Mouse (Mus musculus) left cerebral cortex, adult 18-20 months (tissue): ENCODE results near the gene Sgk1. TPM values are rescaled to one million over a fixed set of nuclear protein-coding genes. Genes with fewer than 3 reads are reported as not detected.
"Not testable (repeated sequence)": the region's sequence is repeated elsewhere in the genome, so short reads cannot be mapped to it uniquely, and the experiment has no call there.

Experiments
- DNase-seq, 2 experiments: peaks; one replicate each; pipeline ENCODE4 v3.0.0; 2021 to 2022; ENCODE audit warnings: low spot score in 2 of 2, mixed read lengths in 1 of 2
- total RNA-seq, 2 experiments: library from RNA; stranded (reverse); gene quantifications; 2 replicates each; pipeline ENCODE4 v1.2.3; 2021

The Sgk1 gene
- total RNA-seq, 2 experiments from 2014 or later, result 77.2 to 101 TPM

DNA sequence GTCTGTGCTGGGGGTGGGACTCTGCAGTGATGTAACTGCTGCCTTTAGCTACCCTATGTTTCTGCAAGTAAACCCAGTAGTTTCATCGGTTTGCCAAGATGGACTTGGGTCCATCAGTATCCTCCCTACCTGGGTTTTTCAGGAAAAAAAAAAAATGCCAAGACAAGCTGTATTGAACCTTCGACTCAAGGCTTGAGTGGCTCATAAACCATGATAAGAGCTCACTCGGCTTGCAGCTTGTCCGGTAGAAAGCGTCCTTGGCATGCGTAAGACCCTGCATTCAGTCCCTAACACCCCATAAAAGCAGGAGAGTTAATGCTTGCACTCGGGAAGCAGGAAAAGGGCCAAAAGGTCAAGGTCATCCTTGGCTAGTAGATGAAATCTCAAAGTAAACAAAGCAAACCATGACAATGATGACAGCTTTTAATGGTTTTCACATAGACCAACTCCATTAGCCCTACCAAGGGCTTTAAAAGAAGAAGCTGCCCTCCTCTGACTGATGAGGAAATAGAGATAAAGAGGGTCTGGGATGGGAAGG is 23.5 kb upstream of the Sgk1 start:
- no peak for DNase-seq

DNA sequence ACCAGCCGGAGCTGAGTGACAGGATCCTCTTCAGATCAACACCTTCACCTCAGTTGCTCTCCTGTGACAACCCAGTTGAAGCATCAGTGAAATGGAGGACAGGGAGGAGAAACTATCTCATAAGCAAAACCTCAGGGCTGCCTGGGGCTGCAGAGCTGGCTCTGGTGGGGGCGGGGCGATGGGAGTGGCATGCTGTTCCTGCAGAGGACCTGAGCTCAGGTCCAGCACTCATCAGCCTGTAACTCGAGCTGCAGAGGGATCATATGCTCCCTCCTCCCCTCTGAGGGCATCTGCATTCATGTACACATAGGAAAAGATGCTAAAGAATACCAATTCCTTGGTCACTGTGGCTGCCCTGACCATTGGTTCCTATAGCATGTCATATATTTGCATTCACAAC is 15.5 kb upstream of the Sgk1 start:
- DNase-seq, result no peak

DNA sequence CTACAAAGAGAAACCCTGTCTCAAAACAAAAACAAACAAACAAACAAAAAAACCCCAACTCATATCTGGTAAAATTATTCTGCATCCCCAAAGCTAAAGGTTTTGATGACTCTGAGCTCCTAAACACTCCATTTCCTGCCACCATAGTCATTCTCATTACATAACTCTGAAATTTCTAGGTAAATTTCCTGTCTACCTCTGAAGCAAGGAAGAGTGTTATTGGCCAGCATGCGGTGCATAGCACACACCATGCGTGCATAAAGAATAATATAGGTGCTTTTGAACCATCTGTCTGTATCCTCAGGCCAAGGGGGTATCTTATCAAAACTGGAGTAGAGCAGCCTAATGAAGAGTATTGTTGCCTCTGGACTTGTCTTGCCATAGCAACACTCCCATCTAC is 13.8 kb upstream of the Sgk1 start:
- no peak for DNase-seq

DNA sequence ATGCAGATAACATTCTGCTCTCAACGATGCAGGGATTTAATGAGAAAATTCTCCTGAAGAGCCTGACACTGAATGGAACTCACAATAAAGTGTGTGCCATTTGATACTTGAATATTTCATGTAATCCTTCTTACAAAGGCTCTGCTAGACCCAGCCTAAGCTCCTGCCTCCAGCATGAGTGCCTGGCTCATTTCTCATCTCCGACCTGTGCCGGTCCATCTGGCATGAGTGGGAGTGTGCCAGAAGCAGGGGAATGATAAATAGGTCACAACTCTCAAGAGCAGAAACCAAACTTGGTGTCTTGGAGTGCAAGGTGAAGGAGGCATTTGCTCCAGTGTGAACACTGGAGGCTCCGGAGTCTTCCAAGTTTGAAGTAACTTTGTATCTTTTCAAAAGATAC is 13.4 kb upstream of the Sgk1 start:
- no peak for DNase-seq

DNA sequence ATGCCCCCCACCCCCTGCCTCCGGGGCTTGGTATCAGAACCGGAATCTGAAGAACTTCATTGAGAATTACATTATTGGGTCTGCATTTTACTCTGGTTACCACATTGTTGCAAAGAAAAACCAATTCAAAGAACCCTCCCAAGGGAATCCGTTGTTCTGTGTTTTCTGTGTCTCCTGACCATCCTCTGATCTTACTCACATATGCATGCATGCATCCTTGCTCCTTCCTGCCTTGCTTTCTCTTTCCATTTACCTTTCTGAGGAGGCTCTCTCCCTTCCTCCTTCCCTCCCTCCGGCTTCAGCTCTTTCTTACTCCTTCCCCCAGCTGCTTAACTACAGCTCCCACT is 174 bp upstream of the Sgk1 start:
- DNase-seq, result no peak

DNA sequence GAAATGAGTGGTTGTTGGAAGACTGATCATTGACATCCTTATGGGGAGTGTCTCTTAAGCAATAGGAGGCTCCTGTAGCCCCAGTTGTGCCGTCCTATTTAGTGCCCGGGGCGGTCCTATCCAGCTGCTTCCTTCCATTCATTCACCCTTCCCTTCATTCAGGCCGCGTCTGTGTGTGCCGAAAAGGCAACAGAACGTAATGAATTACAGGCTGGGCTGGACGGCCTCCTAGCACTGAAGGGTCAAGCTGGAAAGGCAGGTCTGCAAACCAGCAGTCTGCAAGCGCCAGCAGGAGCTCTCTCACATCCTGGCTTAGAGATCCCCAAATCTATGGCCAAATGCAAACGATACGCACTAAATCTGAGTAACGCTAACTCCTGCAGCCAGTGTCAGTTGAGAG is 1.6 kb downstream of the Sgk1 start:
- DNase-seq, result peak; percentile 32 to 41

DNA sequence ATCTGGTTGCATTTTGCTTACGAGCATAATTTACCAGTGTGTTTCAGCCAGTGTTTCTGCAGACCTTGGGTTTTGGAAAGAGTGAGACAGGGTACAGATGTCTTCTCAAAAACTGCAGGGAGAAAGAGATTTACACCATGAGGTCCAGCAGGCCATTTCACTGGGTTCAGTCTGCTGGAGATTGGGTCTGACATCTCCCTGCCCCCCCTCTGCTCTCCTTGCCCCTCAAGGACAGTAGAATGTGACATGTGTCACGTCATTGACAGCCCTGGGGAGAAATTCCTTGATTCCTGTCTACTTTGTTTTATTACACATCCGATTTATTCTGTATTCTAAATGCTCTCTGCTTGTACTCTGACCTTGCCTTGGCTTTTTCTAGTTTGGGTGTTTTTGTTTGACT is 2.5 kb downstream of the Sgk1 start:
- DNase-seq, result no peak

DNA sequence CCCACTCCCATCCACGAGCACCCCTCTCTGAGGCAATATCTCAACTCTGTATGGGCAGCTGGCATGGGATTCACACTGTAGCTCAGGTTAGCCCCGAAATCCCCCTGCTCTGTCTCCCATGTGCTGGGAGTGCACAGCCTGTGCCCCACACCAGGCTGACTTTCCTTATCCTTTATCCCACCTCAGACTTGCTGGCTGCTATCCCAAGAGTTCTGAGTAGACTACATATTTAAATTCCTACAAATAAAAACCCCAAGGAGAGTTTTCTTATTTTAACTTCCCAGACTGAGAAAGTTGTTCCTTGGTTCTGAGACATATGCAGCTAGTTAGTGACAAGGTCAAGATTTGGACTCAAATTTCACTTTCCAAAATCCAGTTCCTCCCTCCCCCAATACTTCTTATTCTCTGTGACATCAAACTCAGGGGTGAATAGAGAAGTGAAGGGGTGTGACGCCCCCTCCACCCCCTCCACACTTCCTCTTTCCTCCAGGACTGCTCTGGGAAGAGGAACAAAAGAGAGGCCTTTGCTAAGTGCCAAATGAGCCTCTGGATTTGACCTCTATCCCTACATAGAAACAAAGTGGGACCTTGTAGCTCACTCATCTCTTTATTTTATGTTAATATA is 7.3 kb downstream of the Sgk1 start:
- DNase-seq, result no peak

DNA sequence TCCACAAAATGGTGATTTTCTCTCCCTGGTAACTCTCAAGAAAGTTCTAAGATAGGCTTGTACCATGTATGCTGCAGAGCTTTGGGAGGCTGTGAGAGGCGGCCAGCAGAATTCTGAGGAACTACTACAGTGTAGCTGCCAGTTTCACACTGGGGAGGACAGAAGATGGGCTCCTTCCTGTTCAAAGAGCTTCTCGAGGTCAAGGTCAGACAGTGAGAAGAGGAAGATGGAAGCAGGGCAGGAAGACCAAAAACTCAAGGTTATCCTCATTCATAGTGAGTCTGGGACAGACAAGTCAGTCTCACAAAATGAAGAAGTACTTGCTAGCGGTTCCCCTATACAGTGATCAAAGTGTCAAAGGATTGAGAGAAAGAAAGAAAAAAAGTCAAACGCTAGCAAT is 8.3 kb downstream of the Sgk1 start:
- no peak for DNase-seq

DNA sequence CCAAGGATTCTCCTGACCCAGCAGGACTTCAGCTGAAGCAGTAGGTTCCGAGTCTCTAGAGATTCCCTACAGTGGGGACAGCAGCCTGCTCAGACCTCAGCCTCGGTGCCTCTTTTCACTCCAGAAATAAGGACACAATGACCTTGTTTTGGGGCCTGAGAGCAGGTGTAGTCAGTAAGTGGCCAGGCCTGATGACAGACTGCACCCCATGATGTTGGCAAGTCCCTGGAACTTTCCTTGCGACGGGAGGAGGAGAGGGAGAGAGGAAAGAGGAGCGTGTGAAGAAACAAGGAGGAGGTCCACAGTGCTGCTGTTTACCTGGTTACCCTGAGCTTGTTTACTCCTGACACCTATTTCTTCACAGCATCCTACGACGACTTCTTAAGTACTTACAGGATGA is 9.5 kb downstream of the Sgk1 start:
- DNase-seq, result no peak

DNA sequence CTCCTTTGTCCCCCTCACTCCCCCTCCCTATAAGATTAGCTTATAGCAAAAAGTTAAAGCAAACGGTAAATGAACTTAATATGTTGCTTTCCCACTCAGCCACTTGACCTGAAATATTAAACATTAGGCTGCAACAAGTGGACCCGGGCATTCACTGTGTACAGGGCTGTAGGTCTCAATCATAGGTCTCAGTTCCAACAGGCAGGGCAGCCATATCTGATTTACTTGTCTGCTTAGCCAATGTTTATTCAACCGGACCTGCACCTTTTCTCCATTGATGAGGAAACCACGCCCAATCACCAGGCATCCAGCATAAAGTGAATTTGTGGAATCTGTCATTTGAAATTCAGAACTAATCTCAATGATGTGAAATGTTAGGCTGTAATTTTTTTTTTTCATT is 10.1 kb downstream of the Sgk1 start:
- DNase-seq, result no peak

DNA sequence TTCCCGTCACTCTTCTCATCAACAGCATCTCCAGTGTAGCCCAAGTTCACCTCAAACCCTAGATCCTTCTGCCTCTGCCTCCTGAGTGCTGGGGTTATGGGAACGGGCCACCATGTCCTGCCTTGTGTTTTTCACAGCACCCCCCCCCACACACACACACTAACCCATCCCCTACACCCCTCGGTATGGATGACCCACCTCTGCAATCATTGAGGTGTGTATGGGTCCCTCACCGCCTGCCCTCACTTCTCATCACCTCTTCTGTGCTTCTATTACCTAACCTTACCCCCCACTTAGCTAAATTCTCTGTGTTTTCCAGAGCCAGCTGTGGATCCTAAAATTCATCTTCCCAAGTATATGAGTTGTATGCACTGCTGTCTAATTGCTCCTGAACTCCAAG is 16.4 kb downstream of the Sgk1 start:
- no peak for DNase-seq

DNA sequence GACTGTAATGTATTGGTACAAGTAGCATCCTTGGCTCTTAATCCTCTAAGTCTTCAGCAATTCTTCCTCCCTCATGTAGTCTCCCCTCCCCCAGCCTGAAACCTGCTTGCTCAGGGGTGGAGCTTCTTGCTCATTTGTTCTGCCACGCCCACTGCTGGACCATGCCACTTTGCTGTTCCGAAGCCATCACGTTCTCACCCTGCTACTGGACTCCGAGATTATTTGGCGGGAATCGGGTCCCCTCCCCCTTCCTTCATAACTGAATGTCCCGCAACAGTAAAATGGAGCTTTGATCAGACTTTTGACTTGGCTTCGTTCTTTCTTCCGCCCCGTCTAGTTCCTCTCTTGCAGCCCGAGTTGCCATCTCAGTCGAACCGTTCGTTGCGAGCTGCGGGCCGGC is 16.9 kb downstream of the Sgk1 start:
- DNase-seq, result not testable (repeated sequence)

DNA sequence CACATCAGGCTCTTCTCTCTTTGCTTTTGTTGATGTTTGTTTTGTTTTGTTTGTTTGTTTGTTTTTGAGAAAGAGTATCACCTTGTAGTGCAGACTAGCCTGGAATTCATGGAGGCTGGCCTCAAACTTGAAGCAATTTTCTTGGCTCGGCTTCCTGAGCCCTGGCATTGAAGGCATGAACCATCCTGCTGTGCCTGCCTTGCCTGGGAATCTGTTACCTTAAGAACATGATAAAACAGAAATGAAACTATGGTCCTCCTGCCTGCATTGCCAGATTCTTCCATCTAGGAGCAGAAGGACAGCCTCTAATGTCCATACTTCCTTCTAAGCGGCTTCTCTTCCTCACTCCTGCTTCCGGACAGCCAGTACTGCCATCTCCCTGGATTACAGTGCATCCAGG is 17.4 kb downstream of the Sgk1 start:
- DNase-seq, result no peak

DNA sequence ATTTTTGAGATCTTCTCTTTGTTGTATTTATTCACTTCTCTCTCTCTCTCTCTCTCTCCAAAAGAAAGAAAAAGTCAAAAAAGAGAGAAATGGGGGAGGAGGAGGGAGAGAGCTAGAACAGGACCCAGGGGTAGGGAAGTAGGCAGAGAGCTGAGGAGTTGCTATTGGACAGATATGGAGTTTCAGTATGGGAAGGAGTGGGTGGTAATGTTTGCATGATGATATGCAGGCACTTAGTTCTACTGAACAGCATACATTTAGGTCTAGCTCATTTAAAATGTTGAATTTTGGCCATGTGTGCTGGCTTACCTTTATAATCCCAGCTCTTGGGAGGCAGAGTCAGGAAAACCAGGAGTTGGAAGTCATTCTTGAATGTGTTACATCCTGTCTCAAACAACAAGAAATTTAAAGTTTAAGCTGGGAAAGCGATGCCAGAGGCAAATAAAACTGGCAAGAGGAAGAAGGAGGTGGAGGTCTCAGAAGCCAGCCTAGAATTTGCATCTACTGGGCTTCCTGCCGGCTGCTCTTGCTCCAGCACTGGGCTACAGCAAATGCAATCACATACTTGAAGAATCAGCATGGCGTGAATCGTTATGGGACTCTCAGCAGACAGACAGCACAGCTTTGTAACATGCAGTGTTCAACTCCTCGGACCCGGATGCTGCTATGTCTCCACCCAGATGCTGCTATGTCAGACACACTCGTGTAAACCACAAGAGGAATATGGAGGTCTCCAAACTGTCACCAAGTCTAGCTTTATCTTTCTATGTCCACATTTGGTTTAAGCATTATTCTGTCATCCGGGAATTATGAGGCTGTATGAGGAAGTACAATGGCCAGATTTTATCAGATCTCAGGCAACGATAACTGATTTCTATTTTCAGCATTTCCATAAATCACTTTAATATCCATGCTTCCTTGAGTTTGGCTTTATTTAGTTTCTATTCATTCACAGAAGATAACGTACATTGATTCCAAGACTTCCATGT is 20.5 kb downstream of the Sgk1 start:
- DNase-seq, result no peak

DNA sequence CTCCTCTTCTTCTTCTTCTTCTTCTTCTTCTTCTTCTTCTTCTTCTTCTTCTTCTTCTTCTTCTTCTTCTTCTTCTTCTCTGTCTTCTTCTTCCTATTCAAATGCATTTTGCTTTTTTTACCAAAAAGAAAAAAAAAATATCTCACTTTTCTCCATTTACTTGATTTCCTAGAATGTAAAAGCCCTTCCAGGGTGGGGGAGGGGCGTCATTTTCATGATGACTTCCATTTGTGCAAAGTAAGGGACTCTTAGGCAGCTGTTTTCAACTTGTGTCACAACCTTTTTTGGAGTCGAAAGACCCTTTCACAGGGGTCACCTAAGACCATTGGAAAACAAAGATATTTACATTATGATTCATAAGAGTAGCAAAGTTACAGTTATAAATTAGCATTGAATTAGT is 22.2 kb downstream of the Sgk1 start:
- DNase-seq, result no peak

DNA sequence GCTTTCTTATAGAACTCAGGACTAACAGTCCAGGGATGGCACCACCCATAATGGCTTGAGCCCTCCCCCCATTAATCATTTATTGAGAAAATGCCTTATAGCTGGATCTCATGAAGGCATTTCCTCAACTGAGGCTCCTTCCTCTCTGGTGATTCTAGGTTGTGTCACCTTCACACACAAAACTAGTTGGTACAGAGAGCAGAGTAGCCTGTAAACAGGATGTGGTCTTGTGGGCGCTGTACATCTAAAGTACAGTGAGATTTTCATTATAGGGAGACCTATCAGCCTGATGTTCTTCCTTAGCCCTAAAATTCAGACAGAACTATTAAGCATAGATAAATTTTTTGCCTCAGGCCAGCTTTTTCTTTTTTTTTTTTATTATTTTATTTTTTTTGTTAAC is 23.6 kb downstream of the Sgk1 start:
- no peak for DNase-seq

DNA sequence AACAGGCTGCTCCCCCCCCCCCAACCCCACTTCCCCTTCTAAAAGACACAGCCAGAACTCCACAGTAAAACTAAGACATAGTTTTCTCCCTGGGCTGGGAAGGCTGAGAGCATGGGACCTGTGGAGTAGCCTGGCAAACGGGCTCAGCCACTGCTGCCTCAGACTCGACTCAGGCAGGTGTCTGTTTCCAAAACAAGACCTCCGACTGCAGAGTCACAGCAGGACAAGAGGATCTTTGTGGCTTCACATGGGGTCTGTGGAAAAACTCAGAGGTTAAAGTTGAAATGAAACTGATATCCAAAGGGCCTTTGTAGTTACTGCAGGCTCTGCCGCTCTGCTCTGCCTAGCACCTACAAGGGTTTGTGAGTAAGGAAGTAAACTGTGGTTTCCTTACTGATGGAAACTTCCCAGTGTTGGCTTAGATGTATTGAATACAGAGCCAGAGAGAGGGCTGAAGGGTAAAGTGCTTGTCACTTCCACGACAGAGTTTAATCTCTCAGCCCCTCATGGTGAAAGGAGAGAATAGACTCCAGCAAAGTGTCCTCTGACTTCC is 25.0 kb downstream of the Sgk1 start:
- no peak for DNase-seq

DNA sequence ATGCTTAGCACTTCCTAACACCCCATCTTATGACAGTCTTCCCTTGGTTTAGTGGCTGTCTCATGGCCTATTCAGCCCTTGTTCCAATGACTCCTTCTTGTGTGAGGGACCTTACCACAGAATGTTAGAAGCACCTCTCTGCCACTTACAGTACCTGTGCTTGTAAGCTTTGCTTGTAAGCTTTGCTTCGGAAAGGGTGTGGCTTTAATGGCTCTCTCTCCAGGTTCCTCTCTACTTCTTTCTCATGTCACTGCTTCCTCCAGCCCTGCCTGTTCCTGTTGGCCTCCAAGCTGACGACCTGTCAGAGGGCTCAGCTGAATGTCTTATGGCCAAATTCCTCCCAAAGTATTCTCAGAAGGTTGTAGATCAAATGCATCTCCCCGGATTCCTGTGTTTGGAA is 25.8 kb downstream of the Sgk1 start:
- no peak for DNase-seq

DNA sequence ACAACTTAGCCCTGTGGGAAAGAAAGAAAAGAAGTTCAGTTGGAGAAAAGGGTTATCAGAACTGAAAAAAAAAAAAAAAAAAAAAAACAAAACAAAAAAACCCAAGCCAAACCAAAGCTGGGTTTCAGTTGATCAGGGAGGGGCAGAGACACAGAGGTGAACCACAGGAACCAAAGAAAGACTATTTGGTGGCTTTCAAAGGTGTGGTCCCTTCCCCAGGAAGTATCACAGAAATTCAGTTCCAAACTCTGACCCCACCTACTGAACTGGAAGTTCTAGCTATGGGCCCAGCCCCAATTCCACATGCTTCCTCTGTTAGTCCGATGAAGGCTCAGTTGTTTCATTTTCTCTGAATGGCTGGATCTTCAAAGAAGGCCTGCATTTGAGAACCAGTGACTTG is 26.7 kb downstream of the Sgk1 start:
- no peak for DNase-seq

DNA sequence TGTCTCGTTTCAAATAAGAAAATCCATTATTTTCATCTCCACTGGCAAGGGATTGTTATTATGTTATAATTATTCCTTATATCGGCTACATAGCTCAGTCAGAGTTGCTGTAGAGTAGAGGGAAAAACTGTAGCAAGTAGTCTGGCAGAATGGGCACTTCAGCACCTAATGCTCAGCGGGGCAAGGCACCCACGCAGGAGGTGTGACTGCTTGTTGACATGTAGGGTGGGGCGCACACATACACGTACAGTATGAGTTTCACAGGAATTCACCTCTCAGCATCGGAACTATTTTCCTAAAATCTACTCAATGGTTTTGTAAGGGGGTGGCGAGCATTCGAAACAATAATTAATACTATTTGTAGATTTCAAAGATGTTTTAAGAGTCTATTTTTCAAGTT is 28.4 kb downstream of the Sgk1 start:
- no peak for DNase-seq

DNA sequence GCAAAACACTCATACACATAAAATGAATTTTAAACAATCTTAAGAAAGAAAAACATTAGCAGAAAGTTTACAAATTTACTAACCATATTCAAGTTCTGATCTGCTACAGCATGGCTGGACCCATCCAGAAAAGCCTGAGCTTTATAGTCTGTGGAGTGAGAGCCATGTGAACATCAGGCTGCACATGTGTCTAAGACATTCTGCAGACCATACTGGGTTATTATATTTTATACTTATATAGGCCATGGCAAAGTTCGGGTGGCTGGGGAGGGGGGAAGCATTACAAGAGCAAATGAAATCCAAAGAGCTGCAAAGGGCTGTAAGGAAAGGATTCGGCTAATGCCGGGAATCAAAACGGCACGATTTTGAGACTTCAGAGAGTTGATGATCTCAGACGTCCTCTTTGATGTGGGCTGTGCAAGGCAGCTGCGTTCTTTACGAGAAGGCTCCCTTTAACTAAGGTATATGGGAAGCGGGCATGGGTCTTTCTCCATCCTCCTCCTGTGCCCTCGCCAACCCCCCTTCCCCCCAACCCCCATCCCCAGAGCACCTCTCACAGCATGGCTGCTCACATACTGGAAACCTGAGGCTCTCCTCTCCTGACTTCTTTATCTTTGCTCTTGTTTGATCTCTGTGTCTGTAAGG is 29.4 kb downstream of the Sgk1 start:
- DNase-seq, result no peak
